Mouse (Mus musculus) retina, adult 2 months (tissue): ENCODE measurements around the gene Olfr574.

Experiments used
- DNase-seq: peaks from one replicate; pipeline ENCODE4 v3.0.0-alpha.2; 2012; ENCODE audit warnings: low read depth, low spot score

Gene Olfr574

GRCm38 (mm10) chr7:102948167-102948566 is at the start of gene Olfr574:
Gene Olfr574, plus strand, starts transcription at chr7:102948467.
- DNase-seq: no peak

- no peak for DNase-seq
Observed at GRCm38 (mm10) chr7:102915261-102915660, 33.0 kb upstream of the Olfr574 start.

DNA sequence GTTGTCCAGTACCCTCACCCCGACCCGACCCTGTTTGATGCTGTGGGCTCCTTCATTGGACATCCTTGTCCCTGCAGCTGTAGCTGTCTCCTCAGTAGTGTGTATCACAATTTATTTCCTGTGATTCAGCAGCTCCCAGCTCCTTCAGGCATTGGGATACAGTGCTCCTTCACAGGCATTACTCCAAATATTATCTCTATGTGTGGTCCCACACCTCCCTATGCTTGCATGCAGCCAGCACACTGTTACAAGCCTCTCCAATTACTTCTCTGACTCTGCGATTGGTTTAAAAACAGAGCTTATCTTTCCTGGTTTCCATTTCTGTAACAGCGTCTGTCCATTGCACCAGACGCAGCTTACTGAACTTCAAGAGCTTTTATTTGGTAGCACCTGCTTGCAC is 31.9 kb upstream of the Olfr574 start:
- no peak for DNase-seq

DNA sequence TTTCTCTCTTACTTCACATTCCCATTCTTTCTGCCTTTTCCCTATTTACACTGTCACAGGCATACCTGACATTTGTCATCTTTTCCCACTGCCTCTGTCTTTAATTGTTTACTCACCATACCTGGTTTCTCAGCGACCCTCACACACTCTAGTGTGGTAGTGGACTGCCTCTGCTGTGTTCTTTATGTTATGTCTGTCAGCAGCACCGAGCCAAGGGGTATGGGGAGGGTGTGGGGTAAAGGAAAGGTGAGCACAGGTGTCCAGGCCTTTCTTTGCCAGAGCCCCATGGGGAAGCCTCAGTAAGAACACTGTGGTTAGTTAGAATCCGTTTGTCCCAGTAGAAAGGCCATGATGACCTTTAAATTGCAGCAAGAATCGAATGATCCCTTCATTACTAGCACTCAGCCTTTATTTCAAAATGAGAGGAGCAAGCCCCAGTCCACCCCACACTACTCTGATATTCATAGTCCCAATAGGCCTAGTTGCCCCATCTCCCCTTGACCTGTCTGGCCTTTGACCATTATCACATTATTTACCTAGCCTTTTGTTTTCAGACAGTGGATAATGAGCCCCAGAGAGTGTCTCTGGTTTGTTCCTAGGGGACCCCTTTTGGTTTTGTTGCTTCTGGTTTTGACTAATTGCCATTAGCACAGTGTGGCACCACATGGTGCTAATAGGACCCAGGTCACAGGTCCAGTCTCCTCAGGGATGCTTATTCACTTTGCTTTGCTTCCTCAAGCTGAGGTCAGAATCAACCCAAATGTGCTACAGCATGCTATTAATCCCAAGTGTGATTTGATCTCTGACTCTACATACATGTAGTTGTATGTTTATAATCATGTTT is 31.0 kb upstream of the Olfr574 start, which contains the start of gene Olfr571:
Gene Olfr571 (minus strand): TSS at position 505 of the 844 bp plus-strand sequence.
- no peak for DNase-seq

- DNase-seq: peak; percentile 33
Observed at GRCm38 (mm10) chr7:102919632-102920031, 28.6 kb upstream of the Olfr574 start.

DNA sequence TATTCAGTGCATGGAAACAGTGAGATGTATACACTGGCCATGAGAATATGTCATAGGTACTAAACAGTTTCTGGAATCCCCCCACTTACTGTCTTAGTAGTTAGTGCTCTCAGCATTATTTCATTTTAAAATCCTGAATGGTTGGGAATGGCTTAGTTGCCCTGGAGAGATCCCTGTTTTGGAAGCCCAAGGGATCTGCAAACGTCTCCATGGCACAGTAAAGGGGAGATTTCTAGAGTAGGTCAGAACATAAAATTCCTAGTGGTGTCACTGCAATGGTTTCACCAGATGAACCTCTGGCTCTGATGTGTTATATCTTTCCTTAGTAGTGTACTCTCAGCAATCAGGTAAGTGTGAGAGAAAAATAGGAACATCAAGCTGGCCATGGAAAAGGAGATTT is 24.2 kb upstream of the Olfr574 start, which contains the start of gene Olfr572:
Gene Olfr572 (plus strand): TSS at position 301 of the 400 bp plus-strand sequence.
- no peak for DNase-seq

GRCm38 (mm10) chr7:102927105-102927504 is 21.2 kb upstream of the Olfr574 start:
- DNase-seq: no peak

GRCm38 (mm10) chr7:102942475-102942874 is 5.8 kb upstream of the Olfr574 start, which contains the start of gene Olfr573-ps1:
Gene Olfr573-ps1, minus strand, starts transcription at chr7:102942575.
- no peak for DNase-seq

DNA sequence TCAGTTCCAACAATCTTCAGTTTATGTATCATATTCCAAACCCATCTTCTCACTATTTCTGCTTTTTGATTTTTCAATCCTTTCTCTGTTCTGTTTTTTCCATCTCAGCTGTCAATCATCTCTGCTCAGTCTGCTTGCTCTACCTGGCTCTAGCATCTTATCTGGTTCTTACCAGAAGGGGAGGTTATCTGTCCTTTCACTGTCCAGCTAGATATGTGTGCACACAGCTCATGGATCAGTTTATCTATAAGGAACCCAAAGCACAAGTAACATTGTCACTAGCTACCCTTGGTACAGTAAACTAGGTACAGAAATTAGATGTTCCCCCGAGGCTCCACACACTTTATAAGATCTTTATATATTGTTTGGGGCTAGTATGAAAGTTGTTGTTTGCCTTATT is 4.8 kb upstream of the Olfr574 start:
- DNase-seq: no peak

DNA sequence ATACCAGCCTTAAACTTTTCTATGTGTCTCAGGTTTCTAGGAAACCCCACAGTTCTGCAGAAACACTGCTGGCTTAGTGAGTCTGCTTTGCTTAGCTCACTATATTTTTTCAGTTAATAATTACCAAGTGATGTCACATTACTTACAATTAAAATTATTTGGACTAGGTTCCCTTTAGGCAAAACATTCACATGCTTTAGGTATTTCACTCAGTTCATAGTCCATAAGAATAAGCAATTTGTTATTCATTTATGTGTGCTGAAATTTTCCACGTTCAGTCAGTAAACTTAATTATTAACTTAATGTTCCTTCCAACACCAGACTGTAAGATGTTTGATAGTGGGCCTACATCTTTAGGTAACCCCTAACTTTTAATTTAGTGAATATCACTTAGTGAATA is 2.5 kb downstream of the Olfr574 start:
- no peak for DNase-seq

GRCm38 (mm10) chr7:102958137-102958536 is 9.9 kb downstream of the Olfr574 start:
- DNase-seq: no peak

DNA sequence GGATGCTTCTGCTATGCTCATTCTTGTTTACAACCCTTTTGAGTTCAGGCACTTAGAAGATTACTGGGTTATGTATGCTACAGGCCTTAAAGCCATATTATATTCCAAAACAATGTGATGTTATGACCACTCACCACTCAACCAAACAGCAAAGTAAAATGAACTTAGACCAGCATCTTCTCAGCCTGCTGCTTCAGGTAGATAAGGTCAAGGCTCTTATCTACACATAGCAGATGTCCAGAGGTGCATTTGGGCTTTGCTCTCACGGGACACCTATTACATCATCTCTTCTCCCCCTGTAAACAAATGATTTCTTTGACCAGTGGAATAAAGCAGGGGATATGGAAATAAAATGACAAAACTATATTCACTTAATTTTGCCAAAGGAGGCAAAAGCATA is 10.3 kb downstream of the Olfr574 start, which contains the start of gene Olfr575:
Gene Olfr575 (minus strand): TSS at position 183 of the 400 bp plus-strand sequence.
- DNase-seq: no peak

GRCm38 (mm10) chr7:102962360-102962759 is 14.1 kb downstream of the Olfr574 start, which contains the start of gene Olfr576:
Gene Olfr576, plus strand, starts transcription at chr7:102962660.
- no peak for DNase-seq

DNA sequence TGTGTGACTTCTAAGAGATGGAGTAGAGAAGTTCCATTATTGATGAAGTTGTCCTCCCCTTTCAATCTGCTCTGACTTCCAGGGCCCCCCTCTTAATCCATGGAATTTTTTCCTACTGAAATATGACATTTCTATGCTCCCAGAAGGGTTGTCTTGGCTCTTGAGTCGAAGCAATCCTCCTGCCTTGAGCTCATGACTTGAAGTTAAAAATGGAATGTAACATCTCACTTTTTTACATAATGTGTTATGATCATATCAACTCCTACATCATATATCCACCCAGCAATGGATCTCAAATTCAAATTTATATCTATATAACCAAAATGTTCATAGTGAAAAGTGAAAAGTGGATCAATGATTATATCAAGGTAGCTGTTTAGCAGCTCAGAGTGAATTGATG is 26.1 kb downstream of the Olfr574 start:
- no peak for DNase-seq

- no peak for DNase-seq
Observed at GRCm38 (mm10) chr7:102975843-102976242, 27.6 kb downstream of the Olfr574 start, which contains the start of gene Olfr577. Gene Olfr577, minus strand, starts transcription at chr7:102975943.

DNA sequence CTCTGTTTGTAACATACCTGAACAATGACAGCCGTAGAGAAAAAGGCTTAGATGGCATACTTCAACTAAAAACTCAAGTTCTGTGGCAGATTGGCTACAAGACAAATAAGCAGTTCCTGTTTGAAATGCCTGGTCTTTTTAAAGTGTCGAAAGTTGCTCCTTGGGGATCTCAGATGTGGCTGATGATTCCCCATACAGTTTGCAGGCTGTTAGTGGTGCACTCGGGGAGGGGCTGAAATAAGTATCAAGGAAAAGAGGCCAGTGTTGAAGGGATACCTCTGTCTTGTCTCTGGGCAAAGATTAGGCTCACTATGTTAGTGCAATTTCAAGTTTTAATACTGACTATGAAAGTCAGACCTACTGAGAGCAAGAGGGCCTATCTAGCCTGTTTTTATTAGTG is 41.0 kb downstream of the Olfr574 start, which contains the start of gene Olfr578:
Gene Olfr578 (minus strand): TSS at position 101 of the 400 bp plus-strand sequence.
- DNase-seq: no peak
